Mouse (Mus musculus) natural killer cell, adult 2 months (primary cell): ENCODE results near the gene Zfp119b.

Experiments
- DNase-seq, 2 experiments: peaks; one replicate each; pipeline ENCODE4 v3.0.0; 2022; ENCODE audit warnings: low spot score in 2 of 2

Zfp119b gene

DNA sequence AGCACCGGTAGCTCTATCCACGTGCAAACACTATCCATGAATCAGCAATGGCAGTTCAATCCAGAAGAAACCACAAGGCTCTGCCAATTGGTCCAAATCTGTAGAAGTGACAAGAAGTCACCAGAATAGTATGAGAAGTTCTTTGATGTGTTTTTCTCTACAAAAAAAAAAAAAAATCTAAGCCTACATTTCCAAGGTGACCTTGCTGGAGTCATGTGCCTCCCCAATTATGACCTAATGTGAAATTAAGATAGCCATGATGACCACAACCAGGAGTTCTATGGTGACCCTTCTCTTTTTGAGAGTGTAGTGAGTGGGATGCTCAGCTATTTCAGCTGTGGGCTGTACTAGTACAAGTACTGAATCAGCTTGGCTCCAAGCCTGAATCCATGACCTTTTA is at the start of gene Zfp119b:
TSS of gene Zfp119b (minus strand) at position 101 of the 400 bp plus-strand sequence.
- DNase-seq: no peak

- DNase-seq: no peak
Measured at GRCm38 (mm10) chr17:55996007-55996406, 46.7 kb upstream of the Zfp119b start.

GRCm38 (mm10) chr17:55990278-55990898 is 41.1 kb upstream of the Zfp119b start:
- DNase-seq: no peak

DNA sequence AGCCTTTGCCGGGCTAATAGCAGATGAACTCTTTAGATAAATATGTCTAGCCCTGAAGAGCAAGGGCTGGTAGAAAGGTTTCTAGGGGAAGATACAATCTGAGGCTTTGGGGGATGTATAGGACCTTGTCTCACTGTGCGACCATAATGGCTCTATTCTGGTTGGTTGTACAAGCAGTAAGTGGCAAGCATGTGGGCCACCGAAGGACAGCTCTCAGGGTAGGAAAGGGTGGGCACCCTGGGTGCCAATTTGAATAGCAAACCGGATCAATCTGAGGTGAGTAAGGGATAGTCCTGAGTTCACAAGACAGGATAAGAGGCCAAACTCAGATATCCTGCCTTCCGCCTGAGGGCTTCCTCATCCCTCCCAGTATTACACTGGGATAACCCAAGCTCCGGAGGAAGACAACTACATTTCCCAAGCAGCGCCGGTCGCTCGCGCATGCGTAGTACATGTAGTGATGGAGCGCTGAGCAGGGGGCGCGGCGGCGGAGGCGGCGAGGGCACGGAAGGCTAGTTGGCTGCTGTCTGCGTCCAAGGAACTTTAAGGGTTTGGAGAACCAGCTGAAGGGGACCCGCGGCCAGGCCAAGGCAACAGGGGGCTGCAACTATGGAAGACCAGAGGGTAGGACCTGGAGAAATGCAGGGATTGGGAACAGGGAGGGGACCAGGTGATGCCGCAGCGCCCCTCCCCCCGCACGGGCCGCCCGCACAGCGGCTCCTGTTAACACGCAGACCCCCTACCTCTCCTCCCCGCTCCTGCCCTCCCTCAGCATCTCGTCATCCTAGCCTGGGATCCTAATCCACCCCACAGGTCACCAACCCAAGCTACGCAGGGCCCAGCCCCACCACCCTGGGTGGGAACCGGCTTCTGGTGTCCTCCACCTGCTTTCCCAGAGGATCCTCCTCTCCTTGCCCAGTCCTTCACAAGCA is 37.0 kb upstream of the Zfp119b start, which contains the start of gene Fsd1:
TSS of gene Fsd1 (plus strand) at position 480 of the 932 bp plus-strand sequence.
- DNase-seq: no peak

- no peak for DNase-seq
Measured at GRCm38 (mm10) chr17:55977301-55977700, 28.0 kb upstream of the Zfp119b start.

GRCm38 (mm10) chr17:55976255-55976862 is 27.1 kb upstream of the Zfp119b start:
- DNase-seq: peak; percentile 49 to 71

- no peak for DNase-seq
Measured at GRCm38 (mm10) chr17:55971453-55971852, 22.2 kb upstream of the Zfp119b start.

GRCm38 (mm10) chr17:55969966-55970891 is 20.9 kb upstream of the Zfp119b start, which contains the start of gene Shd:
Gene Shd, plus strand, starts transcription at chr17:55970467.
- no peak for DNase-seq

DNA sequence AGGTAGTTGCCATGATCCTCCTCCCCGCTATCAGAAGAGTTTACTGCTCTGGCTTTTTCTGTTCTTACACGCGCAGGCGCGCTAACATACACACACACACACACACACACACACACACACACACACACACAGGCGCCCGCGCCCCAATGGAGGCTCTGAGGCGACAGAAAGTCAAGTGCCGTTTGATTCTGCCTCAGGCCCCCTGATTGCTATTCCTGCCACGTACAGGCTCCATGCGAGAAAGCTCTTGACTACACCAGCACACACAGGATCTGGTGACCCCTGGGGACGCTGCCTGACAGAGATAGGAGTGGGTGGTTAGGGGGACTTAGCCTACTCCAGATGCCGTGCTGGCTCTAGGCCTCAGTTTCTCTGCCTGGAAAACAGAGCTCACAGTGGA is 20.3 kb upstream of the Zfp119b start:
- no peak for DNase-seq

DNA sequence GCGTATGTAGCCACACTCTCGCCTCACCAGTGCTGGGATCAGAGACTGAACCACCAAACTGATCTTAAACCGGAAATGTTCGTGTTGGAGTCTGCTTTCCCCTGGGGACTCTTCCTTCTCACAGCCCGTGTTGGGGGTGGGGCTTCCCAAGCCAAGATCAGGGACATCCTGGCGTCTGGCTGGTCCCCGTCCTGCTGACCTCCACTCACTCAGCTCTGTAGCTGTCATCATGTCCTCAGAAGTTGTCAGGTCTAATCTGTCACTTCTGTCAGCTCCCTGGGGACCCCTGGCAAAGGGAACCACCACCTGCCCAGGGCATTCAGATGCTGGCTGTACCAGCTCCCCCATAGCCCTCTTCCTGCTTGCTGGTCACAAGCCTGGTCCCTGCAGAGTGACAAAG is 18.9 kb upstream of the Zfp119b start:
- DNase-seq: no peak

- DNase-seq: no peak
Measured at GRCm38 (mm10) chr17:55967186-55967585, 17.9 kb upstream of the Zfp119b start.

DNA sequence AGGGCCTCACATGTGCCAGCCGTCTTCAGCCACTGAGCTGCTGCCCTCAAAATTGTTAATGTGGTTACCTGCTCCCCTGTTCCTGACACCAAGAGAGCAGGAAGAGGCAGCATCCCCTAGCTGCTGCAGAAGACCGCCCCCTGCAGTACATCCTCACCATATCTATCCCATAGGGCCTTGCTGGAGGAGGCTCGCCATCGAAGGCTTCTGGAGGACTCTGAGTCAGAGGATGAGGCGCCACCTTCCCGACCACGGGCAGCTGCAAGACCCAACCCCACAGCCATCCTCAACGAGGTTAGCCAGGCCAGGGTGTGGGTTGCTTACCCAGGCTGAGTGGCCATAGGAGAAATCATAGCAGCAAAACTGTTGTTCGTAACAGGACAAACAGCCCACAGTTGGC is 15.7 kb upstream of the Zfp119b start:
- DNase-seq: no peak

- DNase-seq: no peak
Measured at GRCm38 (mm10) chr17:55964496-55964895, 15.2 kb upstream of the Zfp119b start.

- DNase-seq: no peak
Measured at GRCm38 (mm10) chr17:55963171-55963570, 13.9 kb upstream of the Zfp119b start.

GRCm38 (mm10) chr17:55961631-55962030 is 12.3 kb upstream of the Zfp119b start:
- DNase-seq: no peak

DNA sequence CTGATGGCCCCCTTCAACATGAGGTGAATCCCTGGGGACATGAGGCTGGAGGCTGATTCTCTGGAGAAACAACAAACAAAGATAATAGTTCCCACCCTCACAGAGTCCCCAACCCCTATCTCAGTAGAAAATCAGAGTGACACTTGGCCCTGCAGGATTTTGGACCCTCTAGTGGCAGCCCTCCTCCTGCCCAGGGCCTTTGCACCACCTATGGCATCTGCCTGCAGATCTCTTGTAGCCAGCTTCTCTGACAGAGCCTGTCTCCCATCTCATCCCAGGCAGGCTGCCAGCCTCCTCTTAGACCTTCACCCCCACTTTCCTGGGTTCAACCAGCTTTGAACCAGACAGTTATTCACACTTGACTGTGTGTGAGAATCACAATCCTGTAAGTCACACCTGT is 11.5 kb upstream of the Zfp119b start:
- no peak for DNase-seq

- no peak for DNase-seq
Measured at GRCm38 (mm10) chr17:55959946-55960740, 10.8 kb upstream of the Zfp119b start.

GRCm38 (mm10) chr17:55958918-55959728 is 9.8 kb upstream of the Zfp119b start, which contains the start of gene Yju2:
Gene Yju2, plus strand, starts transcription at chr17:55959099.
- DNase-seq: peak; percentile 92

GRCm38 (mm10) chr17:55958584-55958886 is 9.2 kb upstream of the Zfp119b start:
- peak in 1 of 2 experiments; percentile 19 for DNase-seq
